Mouse (Mus musculus) adrenal gland, postnatal 10 days (tissue): ENCODE results near the gene Stard3. TPM values are rescaled to one million over a fixed set of nuclear protein-coding genes. Genes with fewer than 3 reads are reported as not detected.

ENCODE experiments used
- DNase-seq: peaks from one replicate; pipeline ENCODE4 v3.0.0; 2021; ENCODE audit warnings: mixed read lengths
- long read RNA-seq, 2 experiments: library from polyadenylated mRNA; stranded (forward); transcript quantifications; one replicate each; pipeline ENCODE4 v2.0.0; 2021
- total RNA-seq, 2 experiments: library from RNA; stranded (reverse); gene quantifications; 2 replicates each; pipeline ENCODE4 v1.2.3; 2021

Gene Stard3
- total RNA-seq, result 10 to 100 TPM; 25.3 to 25.6 TPM
- long read RNA-seq, experiment 1, transcript Stard3-201 (15 exons, 2,070 nt), result major isoform, 53 of 78 reads
- long read RNA-seq, experiment 1, partial matches to known transcripts, result 8 of 78 reads
- long read RNA-seq, experiment 1, other reads (novel, unspliced or antisense), result 17 of 78 reads
- long read RNA-seq, experiment 2, transcript Stard3-201 (15 exons, 2,070 nt), result major isoform, 32 of 45 reads
- long read RNA-seq, experiment 2, partial matches to known transcripts, result 3 of 45 reads
- long read RNA-seq, experiment 2, other reads (novel, unspliced or antisense), result 10 of 45 reads

- peak; percentile 93 for DNase-seq
These were observed at the start of gene Stard3 for GRCm38 (mm10) chr11:98358161-98359083. Stard3 (plus strand) TSS chr11:98358368.

DNA sequence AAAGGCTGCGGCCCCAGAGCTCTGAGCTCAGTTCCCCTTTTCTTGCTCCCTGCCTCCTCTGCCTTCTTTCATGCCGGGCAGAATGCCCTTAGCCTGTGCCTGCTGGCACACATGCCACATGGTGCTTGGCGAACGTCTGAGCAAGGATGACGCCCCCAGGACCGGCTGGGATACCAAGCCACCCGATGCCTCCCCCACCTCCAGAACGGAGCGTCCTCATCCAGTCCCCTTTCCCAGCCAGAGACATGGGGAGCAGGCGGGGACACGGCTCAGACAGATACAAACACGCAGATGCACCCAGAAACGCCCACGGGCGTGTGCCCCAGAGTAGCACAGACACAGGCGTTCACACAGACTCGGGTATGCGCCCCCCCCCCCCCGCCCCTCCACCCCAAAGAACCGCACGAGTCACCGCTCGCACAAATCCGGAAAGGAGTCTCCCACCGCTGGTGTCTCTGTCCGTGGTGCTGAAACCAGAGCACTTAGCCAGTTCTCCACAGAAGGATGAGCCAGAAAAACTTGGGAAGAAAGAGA is 44.3 kb upstream of the Stard3 start:
- peak; percentile 85 for DNase-seq

DNA sequence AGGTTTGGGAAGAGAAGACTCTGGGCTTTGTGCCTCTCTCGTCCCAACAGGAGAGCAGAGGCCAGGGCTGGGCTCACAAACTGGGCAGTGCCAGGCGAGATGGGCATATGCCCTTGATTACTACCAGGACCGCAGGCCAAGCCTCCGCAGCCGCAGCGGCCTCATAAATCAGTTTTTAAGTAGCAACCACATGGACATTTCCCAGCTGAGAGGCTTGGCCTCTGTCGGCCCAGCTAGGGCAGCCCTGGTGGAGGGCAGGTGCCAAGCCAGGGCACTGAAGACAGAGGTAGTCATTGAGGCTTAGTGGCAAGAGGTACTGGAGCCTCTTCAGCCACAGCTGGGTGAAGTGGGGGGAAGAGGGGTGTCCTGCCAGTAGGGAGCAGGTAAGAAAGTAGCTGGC is 40.7 kb upstream of the Stard3 start:
- no peak for DNase-seq

GRCm38 (mm10) chr11:98318421-98319116 is 39.6 kb upstream of the Stard3 start:
- DNase-seq, result no peak

GRCm38 (mm10) chr11:98319120-98319519 is 39.0 kb upstream of the Stard3 start:
- DNase-seq, result no peak

DNA sequence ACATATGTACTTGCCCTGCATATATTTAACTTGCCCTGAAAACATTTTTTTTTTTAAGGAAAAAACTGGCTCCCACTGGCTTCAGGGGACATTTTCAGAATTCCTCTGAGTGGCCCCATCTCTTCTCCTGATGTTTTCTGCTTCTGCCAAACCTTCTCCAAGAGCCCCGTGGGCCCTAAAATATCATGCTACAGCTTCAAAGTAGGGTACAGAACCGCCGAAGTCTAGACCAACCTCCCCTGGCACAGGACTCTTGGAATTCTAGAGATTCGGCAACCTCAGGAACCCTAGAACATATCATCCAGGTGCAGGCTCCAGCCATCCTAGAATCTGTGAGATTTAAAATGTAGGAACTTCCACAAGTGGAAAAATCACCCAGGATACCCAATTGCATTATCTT is 38.6 kb upstream of the Stard3 start:
- DNase-seq, result no peak

DNA sequence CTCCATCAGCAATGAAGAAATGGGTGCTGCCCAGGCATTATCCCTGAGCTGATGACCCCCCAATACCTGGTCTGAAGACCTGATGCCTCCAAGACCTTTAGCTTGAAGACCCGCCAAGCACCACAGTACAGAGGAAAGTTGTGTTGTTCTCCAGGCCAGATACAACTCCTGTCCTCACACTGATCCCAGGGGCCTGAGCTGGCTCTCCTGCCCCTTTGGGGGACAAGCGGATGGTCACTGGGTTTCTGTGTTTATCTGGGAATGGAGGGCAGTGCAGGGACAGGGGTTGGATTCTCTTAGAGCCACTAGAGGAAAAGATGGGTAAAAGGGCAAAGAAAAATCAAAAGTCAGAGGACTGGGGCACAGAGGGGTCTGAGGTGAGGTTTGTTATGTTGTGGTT is 38.2 kb upstream of the Stard3 start:
- no peak for DNase-seq

GRCm38 (mm10) chr11:98320381-98320780 is 37.8 kb upstream of the Stard3 start:
- no peak for DNase-seq

DNA sequence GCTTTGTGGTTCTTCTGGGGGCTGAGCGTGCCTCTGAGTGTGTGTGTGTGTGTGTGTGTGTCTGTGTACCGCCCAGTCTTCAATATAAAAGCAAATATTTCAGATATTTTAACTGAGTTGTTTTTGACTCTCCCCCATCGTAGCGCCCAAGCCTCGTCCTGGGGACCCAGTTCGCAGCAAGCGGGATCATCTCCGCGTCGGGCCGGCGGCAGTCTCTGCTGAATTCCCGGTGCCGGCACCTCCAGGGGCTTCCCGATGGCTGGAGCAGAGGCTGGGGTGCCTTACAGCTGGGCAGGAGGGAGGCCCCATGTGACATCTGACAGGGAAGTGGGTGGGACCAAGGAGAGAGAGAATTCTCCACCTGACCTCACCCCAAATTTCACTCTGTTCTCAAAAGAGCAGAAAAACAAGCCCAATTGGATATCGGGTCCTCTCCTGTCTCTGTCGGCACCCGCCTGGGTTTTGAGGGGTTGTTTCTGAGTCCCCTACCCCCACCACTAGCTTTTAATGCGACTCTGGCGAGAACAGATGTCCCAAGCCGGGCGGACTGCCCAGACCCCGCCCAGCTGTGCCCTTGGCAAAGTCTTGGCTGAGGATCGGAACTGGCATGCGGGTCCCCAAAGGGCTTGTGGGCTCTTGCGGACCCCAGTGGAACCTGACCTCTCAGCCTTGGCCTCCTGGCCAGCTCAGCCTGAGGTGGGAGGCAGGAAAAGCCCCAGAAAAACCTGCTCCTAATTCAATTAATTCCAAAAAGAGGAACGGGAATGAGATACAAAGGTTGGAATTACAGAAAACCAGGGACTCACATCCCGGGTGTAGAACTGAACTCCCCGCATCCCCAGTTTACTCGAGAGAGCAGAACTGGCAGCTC is 37.1 kb upstream of the Stard3 start:
- DNase-seq, result no peak

- DNase-seq, result no peak
These were observed 36.5 kb upstream of the Stard3 start for GRCm38 (mm10) chr11:98321677-98322003.

DNA sequence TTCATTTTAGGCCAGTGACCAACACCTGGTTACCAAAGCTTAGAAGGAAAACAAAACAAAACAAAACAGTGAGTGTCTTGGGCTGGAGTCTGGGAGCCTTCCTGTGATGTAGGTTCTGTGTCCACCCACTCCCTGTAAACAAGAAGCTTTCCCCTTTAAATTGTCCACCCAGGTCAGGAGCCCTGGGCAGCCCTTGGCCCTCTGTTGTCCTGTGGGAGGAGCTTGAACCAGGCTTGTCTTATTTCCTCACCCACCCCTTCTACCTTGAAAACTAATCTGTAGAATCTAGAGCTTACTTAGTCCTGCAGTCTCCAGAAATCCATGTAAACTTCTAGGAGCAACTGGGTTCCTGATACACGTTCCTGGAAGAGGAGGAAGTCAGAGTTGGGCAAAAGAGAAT is 36.0 kb upstream of the Stard3 start:
- no peak for DNase-seq

GRCm38 (mm10) chr11:98323136-98323866 is 34.9 kb upstream of the Stard3 start:
- DNase-seq, result no peak

DNA sequence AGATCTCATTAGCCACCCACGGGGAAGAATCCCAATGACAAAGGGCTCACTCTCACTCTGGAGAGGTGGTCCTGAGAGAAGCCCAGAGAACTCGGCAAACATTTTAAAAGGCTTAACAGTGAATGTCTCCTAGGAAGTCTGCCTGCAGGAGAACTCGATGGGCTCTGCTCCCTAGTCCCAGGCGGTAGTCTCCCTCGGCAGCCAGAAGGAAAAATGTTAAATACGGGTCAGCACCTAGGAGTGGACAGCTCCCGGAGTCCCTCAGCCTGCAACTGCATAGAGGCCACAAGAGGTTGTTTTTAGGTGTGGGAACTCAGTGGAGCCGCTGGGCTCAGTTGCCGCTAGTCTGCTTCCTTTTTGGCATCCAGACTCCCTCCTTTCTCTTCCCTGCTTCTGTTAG is 34.2 kb upstream of the Stard3 start:
- DNase-seq, result peak; percentile 68

DNA sequence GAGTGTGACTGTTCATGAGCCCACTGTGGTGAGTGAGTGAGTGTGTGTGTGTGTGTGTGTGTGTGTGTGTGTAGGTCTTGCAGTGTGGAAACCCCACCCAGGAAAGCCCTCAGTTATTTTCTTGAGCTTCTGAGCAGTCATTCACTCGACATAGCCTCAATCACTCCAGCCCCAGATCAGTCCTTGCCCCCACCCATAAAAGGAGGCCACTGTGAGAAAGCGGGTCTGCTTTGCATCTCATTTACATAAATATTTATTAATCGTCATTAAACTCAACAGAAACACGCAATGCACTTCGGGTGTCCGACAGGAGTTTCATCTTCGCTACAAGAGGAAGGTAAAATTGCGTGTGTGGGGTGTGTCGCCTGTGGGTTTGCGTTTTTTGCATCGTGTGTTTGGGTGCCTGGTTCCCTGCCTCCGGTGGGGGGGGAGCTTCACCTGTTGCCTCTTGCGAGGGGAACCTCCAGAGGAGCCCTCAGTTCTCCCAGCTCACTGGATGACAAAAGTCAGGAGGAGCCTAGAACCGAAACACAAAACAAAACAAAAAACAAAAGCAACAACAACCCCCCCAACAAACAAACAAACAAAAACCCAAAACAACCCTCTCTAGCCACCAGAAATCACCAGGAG is 32.9 kb upstream of the Stard3 start:
- DNase-seq, result no peak

GRCm38 (mm10) chr11:98325821-98326218 is 32.3 kb upstream of the Stard3 start:
- DNase-seq, result no peak

DNA sequence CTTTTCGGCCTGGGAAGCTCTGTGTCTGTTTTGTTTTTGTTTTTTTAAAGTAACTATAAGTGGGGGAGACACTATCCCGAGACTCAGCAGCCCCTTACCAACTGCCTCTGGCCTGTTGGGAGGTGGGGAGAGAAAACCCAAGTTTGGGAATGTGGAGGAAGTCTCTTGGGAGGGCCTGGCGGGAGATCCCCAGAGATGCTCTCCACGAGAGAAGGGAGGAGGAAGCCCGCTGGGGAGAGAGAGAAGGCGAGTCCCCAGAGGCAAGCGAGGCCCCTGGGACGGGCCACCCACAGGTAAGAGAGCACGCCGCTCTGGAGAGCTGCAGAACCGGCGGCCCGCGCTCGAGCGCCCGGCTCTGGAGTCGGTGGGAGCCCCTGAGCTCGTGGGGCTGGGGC is 31.4 kb upstream of the Stard3 start:
- no peak for DNase-seq

GRCm38 (mm10) chr11:98327136-98328030 is 30.8 kb upstream of the Stard3 start:
- DNase-seq, result no peak

- DNase-seq, result no peak
These were observed 30.2 kb upstream of the Stard3 start for GRCm38 (mm10) chr11:98328031-98328370.

DNA sequence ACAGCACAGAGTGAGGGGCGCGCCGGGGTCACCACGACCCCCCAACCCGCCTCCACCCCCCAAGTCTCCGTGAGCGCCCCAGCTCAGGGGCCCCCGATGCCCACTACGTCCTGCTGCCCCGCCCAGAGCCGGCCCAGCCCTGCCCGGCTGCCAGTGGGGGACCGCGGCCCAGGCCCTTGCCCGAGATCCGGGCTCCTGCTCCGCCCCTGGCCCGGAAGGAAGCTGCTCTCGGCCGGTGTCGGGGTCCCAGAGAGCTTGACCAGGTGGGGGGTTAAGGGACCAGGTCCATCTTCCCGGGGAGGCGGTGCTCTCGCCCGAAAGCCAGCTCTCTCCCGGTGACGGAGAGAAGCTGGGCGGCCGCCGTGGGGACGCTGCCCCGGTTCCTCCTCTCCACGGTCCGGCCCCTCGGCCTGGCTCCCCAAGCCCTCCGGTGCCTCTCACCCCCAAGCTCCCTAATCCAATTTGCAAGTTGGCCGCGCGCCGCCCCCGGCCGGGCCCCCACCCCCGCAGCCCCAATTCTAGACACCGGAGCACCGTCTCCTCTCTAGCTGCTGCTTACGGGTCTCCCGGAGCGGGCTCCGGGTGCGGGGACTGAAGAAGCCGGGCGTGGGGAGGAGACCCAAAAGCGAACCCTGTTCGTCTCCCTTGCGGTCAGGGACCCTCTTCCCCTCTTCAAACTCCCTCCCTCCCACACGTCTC is 29.6 kb upstream of the Stard3 start:
- no peak for DNase-seq
